Mouse (Mus musculus): ENCODE results near the gene Zfp423. TPM values are rescaled to one million over a fixed set of nuclear protein-coding genes. Genes with fewer than 3 reads are reported as not detected.

The Zfp423 gene
- total and polyA plus RNA-seq, 3 experiments: not detected

DNA sequence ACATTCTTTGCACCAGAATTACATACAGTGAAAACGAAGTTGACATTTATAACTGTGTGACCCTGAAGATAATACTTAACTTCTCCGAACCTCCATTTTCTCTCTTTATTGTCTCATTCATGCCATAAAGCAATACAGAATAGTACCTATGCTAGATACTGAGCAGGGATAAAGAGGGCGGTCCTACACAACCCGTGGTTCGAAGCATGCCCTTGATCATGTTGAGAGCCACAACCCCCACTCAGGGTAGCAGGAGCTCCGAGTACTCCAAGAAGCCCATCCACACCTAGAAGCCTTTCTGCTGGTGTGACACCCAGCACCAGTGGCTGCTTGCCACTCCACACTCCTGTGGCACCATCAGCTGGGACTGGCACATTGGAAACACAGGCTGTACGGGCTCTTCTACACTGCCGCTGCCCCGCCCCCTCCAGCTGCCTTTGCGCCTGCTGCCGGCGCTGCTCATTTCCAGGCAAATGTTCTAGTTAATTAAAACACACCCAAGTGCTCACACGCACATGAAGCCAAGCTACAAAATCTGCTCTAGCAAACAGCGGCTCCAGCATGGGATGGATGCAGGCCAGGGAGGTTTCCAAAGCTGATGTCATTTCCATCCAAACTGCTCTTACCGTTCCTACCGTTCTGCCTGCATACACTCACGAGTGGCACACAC is 147.9 kb downstream of the Zfp423 start:
- no peak for DNase-seq (ENCODE audit: low read depth, low spot score)
- Histone ChIP-seq H3K4me1 (ENCODE audit: control insufficient read depth in 1 of 2, insufficient read depth in 2 of 2, low read length in 2 of 2) (no peaks in the 10 kb centered on the region), H3K9ac (ENCODE audit: control insufficient read depth, low read depth, low read length, poor library complexity, severe bottlenecking) (no peak overlapping the region), H3K27me3 (ENCODE audit: control insufficient read depth in 1 of 2, insufficient read depth in 2 of 2, low read length in 2 of 2) (no peaks in the 10 kb centered on the region), H3K27ac (ENCODE audit: control insufficient read depth, low read depth, low read length) (no peak overlapping the region), H3K9me3 (replicated peaks; ENCODE audit: insufficient read depth, low read length) (no peaks in the 10 kb centered on the region), H3K4me3 (ENCODE audit: control insufficient read depth in 1 of 2, insufficient read depth in 1 of 2, low read depth in 2 of 2, low read length in 2 of 2) (no peak overlapping the region), H3K36me3 (ENCODE audit: control insufficient read depth in 1 of 2, insufficient read depth in 2 of 2, low read length in 2 of 2) (no peaks in the 10 kb centered on the region), H3K79me2 (ENCODE audit: control insufficient read depth, insufficient read depth, low read length, poor library complexity) (no peaks in the 10 kb centered on the region)
- TF ChIP-seq HCFC1 (IDR thresholded peaks at IDR 0.05; ENCODE audit: low read depth, low read length) (no peak), UBTF (IDR thresholded peaks at IDR 0.05; ENCODE audit: borderline replicate concordance, insufficient read depth, low read depth, low read length) (no peak), BHLHE40 (IDR thresholded peaks at IDR 0.05; ENCODE audit: borderline replicate concordance, low read depth, low read length) (no peak), ZKSCAN1 (IDR thresholded peaks at IDR 0.05; ENCODE audit: low read depth, low read length) (no peak), USF2 (IDR thresholded peaks at IDR 0.05; ENCODE audit: borderline replicate concordance in 1 of 2, insufficient read depth in 1 of 2, low read depth in 1 of 2, low read length in 2 of 2) (no peak), NELFE (IDR thresholded peaks at IDR 0.05; ENCODE audit: low read depth, low read length) (no peak), POLR2A (IDR thresholded peaks at IDR 0.05; ENCODE audit: control insufficient read depth in 1 of 2, insufficient read depth in 1 of 2, low read depth in 1 of 2, low read length in 2 of 2, poor library complexity in 1 of 2) (no peak), RCOR1 (IDR thresholded peaks at IDR 0.05; ENCODE audit: low read depth, low read length) (no peak), CTCF (IDR thresholded peaks at IDR 0.05 in 2 of 3, conservative IDR thresholded peaks at IDR 0.05 in 1 of 3; ENCODE audit: control insufficient read depth in 1 of 3, insufficient read depth in 1 of 3, low read depth in 2 of 3, low read length in 3 of 3, poor library complexity in 1 of 3, severe bottlenecking in 1 of 3) (no peak), RAD21 (IDR thresholded peaks at IDR 0.05; ENCODE audit: low read depth, low read length) (no peak), GABPA (IDR thresholded peaks at IDR 0.05; ENCODE audit: low read depth, low read length) (no peak), ETS1 (IDR thresholded peaks at IDR 0.05; ENCODE audit: low read depth, low read length) (no peak), MXI1 (IDR thresholded peaks at IDR 0.05; ENCODE audit: low read depth, low read length) (no peak), E2F4 (IDR thresholded peaks at IDR 0.05; ENCODE audit: borderline replicate concordance, low read depth, low read length) (no peak), MAFK (IDR thresholded peaks at IDR 0.05; ENCODE audit: borderline replicate concordance, low read depth, low read length) (no peak), CHD1 (IDR thresholded peaks at IDR 0.05; ENCODE audit: low read depth, low read length) (no peak), POLR2AphosphoS2 (IDR thresholded peaks at IDR 0.05; ENCODE audit: low read length) (no peak), EP300 (IDR thresholded peaks at IDR 0.05; ENCODE audit: low read depth in 1 of 2, low read length in 2 of 2) (no peak), MYC (IDR thresholded peaks at IDR 0.05; ENCODE audit: low read depth, low read length) (no peak)

DNA sequence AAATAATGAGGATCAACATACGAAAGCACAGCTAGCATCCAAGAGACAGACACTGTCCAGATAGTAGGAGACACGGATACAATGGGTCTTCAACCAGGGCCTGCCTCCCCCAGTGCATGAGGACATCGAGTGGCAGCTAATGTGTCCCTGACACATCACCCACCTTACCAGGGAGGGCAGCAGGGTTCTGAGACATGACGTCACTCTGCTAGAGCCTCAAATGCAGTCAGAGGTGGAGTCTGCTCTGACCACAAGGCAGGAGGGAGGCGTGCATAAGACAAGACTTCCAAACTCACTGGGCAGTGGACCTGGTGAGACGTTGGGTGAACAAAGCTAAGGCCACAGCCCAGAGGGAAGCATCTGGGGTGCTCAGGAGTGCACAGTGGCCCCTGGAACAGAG is 148.6 kb downstream of the Zfp423 start:
- no peaks in the 10 kb centered on the region for H3K9me3 ChIP-seq (replicated peaks; ENCODE audit: insufficient read depth, low read length)
- no peaks in the 10 kb centered on the region for H3K27me3 ChIP-seq (ENCODE audit: control insufficient read depth in 1 of 2, insufficient read depth in 2 of 2, low read length in 2 of 2)
- no peak overlapping the region for H3K9ac ChIP-seq (ENCODE audit: control insufficient read depth, low read depth, low read length, poor library complexity, severe bottlenecking)
- no peak overlapping the region for H3K4me3 ChIP-seq (ENCODE audit: control insufficient read depth in 1 of 2, insufficient read depth in 1 of 2, low read depth in 2 of 2, low read length in 2 of 2)
- no peak overlapping the region for H3K27ac ChIP-seq (ENCODE audit: control insufficient read depth, low read depth, low read length)
- TF ChIP-seq UBTF (IDR thresholded peaks at IDR 0.05; ENCODE audit: borderline replicate concordance, insufficient read depth, low read depth, low read length) (no peak), POLR2AphosphoS5 (IDR thresholded peaks at IDR 0.05; ENCODE audit: borderline replicate concordance, low read depth, low read length) (no peak), MAZ (IDR thresholded peaks at IDR 0.05; ENCODE audit: low read depth, low read length) (no peak), MYC (IDR thresholded peaks at IDR 0.05; ENCODE audit: low read depth, low read length) (no peak), ZMIZ1 (IDR thresholded peaks at IDR 0.05; ENCODE audit: low read depth, low read length) (no peak), GATA1 (IDR thresholded peaks at IDR 0.05; ENCODE audit: low read depth, low read length) (no peak), HCFC1 (IDR thresholded peaks at IDR 0.05; ENCODE audit: low read depth, low read length) (no peak), BHLHE40 (IDR thresholded peaks at IDR 0.05; ENCODE audit: borderline replicate concordance, low read depth, low read length) (no peak), RCOR1 (IDR thresholded peaks at IDR 0.05; ENCODE audit: low read depth, low read length) (no peak), MEF2A (IDR thresholded peaks at IDR 0.05; ENCODE audit: extremely low read depth, insufficient replicate concordance, low read depth, low read length, poor library complexity, severe bottlenecking) (no peak), TAL1 (IDR thresholded peaks at IDR 0.05; ENCODE audit: low read length) (no peak), TBP (IDR thresholded peaks at IDR 0.05; ENCODE audit: low read depth, low read length) (no peak), USF2 (IDR thresholded peaks at IDR 0.05; ENCODE audit: borderline replicate concordance in 1 of 2, insufficient read depth in 1 of 2, low read depth in 1 of 2, low read length in 2 of 2) (no peak), MXI1 (IDR thresholded peaks at IDR 0.05; ENCODE audit: low read depth, low read length) (no peak), EP300 (IDR thresholded peaks at IDR 0.05; ENCODE audit: low read depth in 1 of 2, low read length in 2 of 2) (no peak), ZC3H11A (IDR thresholded peaks at IDR 0.05; ENCODE audit: low read depth, low read length) (no peak), ZNF384 (IDR thresholded peaks at IDR 0.05; ENCODE audit: low read depth, low read length) (no peak), E2F4 (IDR thresholded peaks at IDR 0.05; ENCODE audit: borderline replicate concordance, low read depth, low read length) (no peak), SMC3 (IDR thresholded peaks at IDR 0.05; ENCODE audit: low read depth, low read length) (no peak)
- H3K79me2 ChIP-seq (ENCODE audit: control insufficient read depth, insufficient read depth, low read length, poor library complexity): no peaks in the 10 kb centered on the region
- no peak for DNase-seq (ENCODE audit: low read depth, low spot score)
- no peaks in the 10 kb centered on the region for H3K4me1 ChIP-seq (ENCODE audit: control insufficient read depth in 1 of 2, insufficient read depth in 2 of 2, low read length in 2 of 2)
- H3K36me3 ChIP-seq (ENCODE audit: control insufficient read depth in 1 of 2, insufficient read depth in 2 of 2, low read length in 2 of 2): no peaks in the 10 kb centered on the region
